Mouse (Mus musculus) small intestine, adult 2 months (tissue): ENCODE data around the gene Ugt1a7c. TPM values are rescaled to one million over a fixed set of nuclear protein-coding genes. Genes with fewer than 3 reads are reported as not detected.
"Not testable (repeated sequence)": the region's sequence is repeated elsewhere in the genome, so short reads cannot be mapped to it uniquely, and the experiment has no call there.

Source experiments
- H3K27ac ChIP-seq: fragments of 200-500 bp; 2 replicates; pipeline ENCODE4 v1.5.1; 2012; ENCODE audit warnings: low read depth, low read length, control low read depth, inconsistent platforms; ENCODE audit not compliant: insufficient read depth
- H3K27me3 ChIP-seq: fragments of 200-500 bp; 2 replicates; pipeline ENCODE4 v1.6.1; 2012; ENCODE audit warnings: mild to moderate bottlenecking, moderate library complexity, low read length, inconsistent platforms; ENCODE audit not compliant: control insufficient read depth, insufficient read depth
- H3K36me3 ChIP-seq: fragments of 200-500 bp; 2 replicates; pipeline ENCODE4 v1.6.1; 2012; ENCODE audit warnings: mild to moderate bottlenecking, low read length, control low read depth, inconsistent platforms; ENCODE audit not compliant: control insufficient read depth, insufficient read depth
- H3K4me1 ChIP-seq: fragments of 200-500 bp; 2 replicates; pipeline ENCODE4 v1.6.1; 2012; ENCODE audit warnings: low read length, inconsistent platforms, mixed read lengths; ENCODE audit not compliant: control insufficient read depth, insufficient read depth, insufficient read length
- H3K4me3 ChIP-seq: fragments of 200-500 bp; 2 replicates; pipeline ENCODE4 v1.5.1; 2012; ENCODE audit warnings: low read depth, mild to moderate bottlenecking, control low read depth, inconsistent platforms, low read length, moderate library complexity
- CTCF ChIP-seq: fragments of 200-500 bp; IDR thresholded peaks from 2 replicates; pipeline ENCODE4 v1.5.1; 2012; ENCODE audit warnings: low read depth, mild to moderate bottlenecking, control low read depth, inconsistent platforms, low read length, moderate library complexity, mixed read lengths; ENCODE audit not compliant: insufficient replicate concordance, insufficient read length; ENCODE audit errors: extremely low read depth
- POLR2A ChIP-seq: fragments of 200-500 bp; IDR thresholded peaks from 2 replicates; pipeline ENCODE4 v1.6.1; 2012; ENCODE audit warnings: low read depth, mild to moderate bottlenecking, control low read depth, inconsistent platforms, low read length, moderate library complexity
- WGBS: fragments of 180-500 bp; shearing (Covaris S2); methylation state at CpG from one replicate; pipeline ENCODE4 v1.1.7; 2018; 5-methylcytosine and 5-hydroxymethylcytosine counted together
- polyA plus RNA-seq: library from polyadenylated mRNA; depleted of rRNA; stranded (reverse); fragments of >200 nt; gene quantifications from 2 replicates; pipeline ENCODE4 v1.2.3, GENCODE M21; 2012

The Ugt1a7c gene
- polyA plus RNA-seq, 1 experiment: 60.9 TPM

GRCm38 (mm10) chr1:88220336-88220735 is 125.5 kb downstream of the Ugt1a7c start:
- H3K36me3 ChIP-seq: peaks cover 8% of the 10 kb centered on the region
- TF ChIP-seq POLR2A (no peak), CTCF (no peak)
- H3K27ac ChIP-seq: no peak overlapping the region
- no peak overlapping the region for H3K4me3 ChIP-seq
- H3K4me1 ChIP-seq: no peaks in the 10 kb centered on the region
- no peaks in the 10 kb centered on the region for H3K27me3 ChIP-seq

GRCm38 (mm10) chr1:88222216-88222615 is 127.4 kb downstream of the Ugt1a7c start:
- WGBS: 67% methylated on average over 2 of the region's 2 CpGs
- no peak overlapping the region for H3K27ac ChIP-seq
- TF ChIP-seq CTCF (no peak), POLR2A (no peak)
- H3K27me3 ChIP-seq: no peaks in the 10 kb centered on the region
- H3K4me3 ChIP-seq: no peak overlapping the region
- H3K4me1 ChIP-seq: peaks cover 3% of the 10 kb centered on the region; the same call in 1 of the 2 replicates
- H3K36me3 ChIP-seq: no peaks in the 10 kb centered on the region

GRCm38 (mm10) chr1:88223011-88223515 is 128.2 kb downstream of the Ugt1a7c start:
- H3K27me3 ChIP-seq, H3K4me1 ChIP-seq: not testable (repeated sequence)

GRCm38 (mm10) chr1:88223591-88223990 is 128.7 kb downstream of the Ugt1a7c start:
- Histone ChIP-seq H3K27me3 (no peaks in the 10 kb centered on the region), H3K27ac (no peak overlapping the region), H3K36me3 (no peaks in the 10 kb centered on the region), H3K4me3 (no peak overlapping the region), H3K4me1 (peaks cover 3% of the 10 kb centered on the region; the same call in 1 of the 2 replicates)
- no peak for TF ChIP-seq POLR2A
- no peak for TF ChIP-seq CTCF
- 66% methylated on average over 1 of the region's 1 CpGs for WGBS

More at GRCm38 (mm10) chr1:88223011-88223515, 128.2 kb downstream of the Ugt1a7c start:
- not testable (repeated sequence) for H3K36me3 ChIP-seq, H3K4me3 ChIP-seq, H3K27ac ChIP-seq

- Histone ChIP-seq H3K27me3 (no peaks in the 10 kb centered on the region), H3K4me1 (peaks cover 3% of the 10 kb centered on the region; the same call in 1 of the 2 replicates), H3K27ac (no peak overlapping the region), H3K36me3 (no peaks in the 10 kb centered on the region), H3K4me3 (no peak overlapping the region)
- TF ChIP-seq CTCF (no peak), POLR2A (no peak)
- WGBS: 33% methylated on average over 2 of the region's 2 CpGs
Measured at GRCm38 (mm10) chr1:88224029-88224776, 129.3 kb downstream of the Ugt1a7c start.

GRCm38 (mm10) chr1:88225301-88225700 is 130.4 kb downstream of the Ugt1a7c start:
- H3K4me3 ChIP-seq, H3K36me3 ChIP-seq, H3K27ac ChIP-seq, H3K4me1 ChIP-seq, H3K27me3 ChIP-seq: not testable (repeated sequence)
- WGBS: 37% methylated on average over 2 of the region's 2 CpGs

- Histone ChIP-seq H3K4me3 (no peak overlapping the region), H3K36me3 (no peaks in the 10 kb centered on the region), H3K27me3 (no peaks in the 10 kb centered on the region), H3K4me1 (peaks cover 3% of the 10 kb centered on the region; the same call in 1 of the 2 replicates), H3K27ac (no peak overlapping the region)
- TF ChIP-seq CTCF: no peak
- TF ChIP-seq POLR2A: no peak
Measured at GRCm38 (mm10) chr1:88225741-88226140, 130.9 kb downstream of the Ugt1a7c start.
